In genomic region chr3:81942341-81942740, GRCm38 (mm10) we compare ENCODE assay signal across 20 mouse cellular contexts. TPM values are rescaled to one million over a fixed set of nuclear protein-coding genes. Genes with fewer than 3 reads are reported as not detected.
"Had no signal": no experiment of that assay in that cellular context is flagged by ENCODE, and none has a peak within 500 bp of the region (broad histone marks: within the 10 kb centered on the region; RNA-seq: fewer than 3 reads in every experiment).

No protein-coding gene starts in this region.

- DNase-seq: lung, adult 18-20 months; lung, embryonic 14.5 days; lung, postnatal 10 days; lung, postnatal 4 days; midbrain, embryonic 14.5 days; retina, postnatal 1 day; right cerebral cortex, adult 18-20 months; right cerebral cortex, postnatal 25 days; right cerebral cortex, postnatal 4 days; thymus, adult 18-20 months; thymus, postnatal 14 days; thymus, postnatal 36 days had no signal

- H3K4me3 ChIP-seq: midbrain, embryonic 10.5 days; midbrain, embryonic 12.5 days; myocyte; neural tube, embryonic 13.5 days; neural tube, embryonic 15.5 days; stomach, embryonic 15.5 days had no signal

- H3K27ac ChIP-seq: midbrain, embryonic 10.5 days; midbrain, embryonic 12.5 days; neural tube, embryonic 13.5 days; neural tube, embryonic 15.5 days; stomach, embryonic 15.5 days had no signal

RNA-seq across cellular contexts. Expression of gene Tdo2, which starts 33.7 kb away (rescaled TPM):
- total RNA-seq: megakaryocyte, adult 5-6 weeks; megakaryocyte-erythroid progenitor cell, adult 5-6 weeks had no signal

RNA-seq across cellular contexts. Expression of gene Asic5, which starts 39.7 kb away (rescaled TPM):
- total RNA-seq: megakaryocyte, adult 5-6 weeks; megakaryocyte-erythroid progenitor cell, adult 5-6 weeks had no signal
